13 mouse cellular contexts compared by ENCODE assay signal in genomic region chr19:5345297-5346131, GRCm38 (mm10). TPM values are rescaled to one million over a fixed set of nuclear protein-coding genes. Genes with fewer than 3 reads are reported as not detected.
A peak's percentile ranks its signal among the peaks of the same experiment; 100 is the strongest.
DNase-seq lines count a peak whose midpoint lies in the region; ATAC-seq and TF ChIP-seq lines count a peak whose summit lies in the region.
"Had no signal": no experiment of that assay in that cellular context is flagged by ENCODE, and none has a peak within 500 bp of the region (broad histone marks: within the 10 kb centered on the region; RNA-seq: fewer than 3 reads in every experiment).

No protein-coding gene starts in this region.

- H3K27ac ChIP-seq in kidney, postnatal 0 days: no peak overlapping the region
- H3K27ac ChIP-seq in kidney, embryonic 14.5 days (ENCODE audit: low read depth, low read length): no peak overlapping the region
- H3K27ac ChIP-seq: embryonic facial prominence, embryonic 15.5 days; stomach, embryonic 15.5 days had no signal

- intact Hi-C loops in heart, postnatal 36 days (cut with DNase I): loop anchor here (5.0 kb wide), 1 partner anchor 148 kb away; no protein-coding TSS in a partner anchor

- no peaks in the 10 kb centered on the region for H3K4me1 ChIP-seq in kidney, postnatal 0 days (replicated peaks; ENCODE audit: insufficient read depth, low read length)
- H3K4me1 ChIP-seq in kidney, embryonic 14.5 days (ENCODE audit: control insufficient read depth, insufficient read depth, low read length): no peaks in the 10 kb centered on the region

- no peak for ATAC-seq in kidney, postnatal 0 days (replicated peaks; ENCODE audit: low FRiP score, low read depth)
- no peak for ATAC-seq in kidney, embryonic 14.5 days (ENCODE audit: low FRiP score, low TSS enrichment)

- WGBS in kidney, postnatal 0 days: 58% methylated on average over 6 of the region's 6 CpGs
- 74% methylated on average over 6 of the region's 6 CpGs for WGBS in kidney, embryonic 14.5 days

- DNase-seq in kidney, postnatal 0 days (ENCODE audit: low spot score): peak; percentile 28
- DNase-seq in NIH3T3 (ENCODE audit: low read depth): peak; percentile 90
- DNase-seq in heart, adult 8-10 months (ENCODE audit: low spot score): peak; percentile 84
- DNase-seq in heart, postnatal 36 days: peak; percentile 34 to 53
- DNase-seq in urinary bladder, postnatal 36 days (ENCODE audit: low spot score in 2 of 2): no peak
- no peak for DNase-seq in cerebellum, adult 11 months
- DNase-seq: cerebellum, postnatal 25 days had no signal

- H3K9me3 ChIP-seq in kidney, postnatal 0 days (replicated peaks; ENCODE audit: low read length): no peaks in the 10 kb centered on the region
- no peaks in the 10 kb centered on the region for H3K9me3 ChIP-seq in kidney, embryonic 14.5 days (ENCODE audit: control insufficient read depth, low read length)
- H3K9me3 ChIP-seq: embryonic facial prominence, embryonic 15.5 days; stomach, embryonic 15.5 days had no signal

- no peaks in the 10 kb centered on the region for H3K27me3 ChIP-seq in kidney, postnatal 0 days (ENCODE audit: insufficient read depth, low read length)
- H3K27me3 ChIP-seq in kidney, embryonic 14.5 days (ENCODE audit: control insufficient read depth, insufficient read depth, low read length): no peaks in the 10 kb centered on the region; the same call in 1 of the 2 replicates
- H3K27me3 ChIP-seq: embryonic facial prominence, embryonic 15.5 days; stomach, embryonic 15.5 days had no signal

- no peak for TF ChIP-seq CTCF in kidney, postnatal 0 days (IDR thresholded peaks at IDR 0.05; ENCODE audit: low read depth)

- H3K4me2 ChIP-seq in kidney, postnatal 0 days (ENCODE audit: low read length): no peak overlapping the region
- H3K4me2 ChIP-seq in kidney, embryonic 14.5 days (replicated peaks; ENCODE audit: low read depth, low read length): no peak overlapping the region
- H3K4me2 ChIP-seq: embryonic facial prominence, embryonic 15.5 days; stomach, embryonic 15.5 days had no signal

- no peak overlapping the region for H3K4me3 ChIP-seq in kidney, postnatal 0 days (replicated peaks; ENCODE audit: low read depth, low read length)
- H3K4me3 ChIP-seq in kidney, embryonic 14.5 days (ENCODE audit: low read length): no peak overlapping the region
- H3K4me3 ChIP-seq: embryonic facial prominence, embryonic 15.5 days; stomach, embryonic 15.5 days had no signal

- no peak overlapping the region for H3K9ac ChIP-seq in kidney, postnatal 0 days (ENCODE audit: low read depth, low read length)
- no peak overlapping the region for H3K9ac ChIP-seq in kidney, embryonic 14.5 days (ENCODE audit: low read depth, low read length)
- H3K9ac ChIP-seq: embryonic facial prominence, embryonic 15.5 days; stomach, embryonic 15.5 days had no signal

- H3K36me3 ChIP-seq in kidney, postnatal 0 days (ENCODE audit: insufficient read depth, low read length): no peaks in the 10 kb centered on the region
- no peaks in the 10 kb centered on the region for H3K36me3 ChIP-seq in kidney, embryonic 14.5 days (ENCODE audit: control insufficient read depth, insufficient read depth, low read length)
- H3K36me3 ChIP-seq: embryonic facial prominence, embryonic 15.5 days; stomach, embryonic 15.5 days had no signal

RNA-seq across cellular contexts. Expression of gene Cst6, which starts 3.9 kb away (rescaled TPM):
- 0.29 and 1.5 TPM in 2 replicates for polyA plus RNA-seq in kidney, postnatal 0 days (2015; fragmentation: Nextera tagmentation; extraction: Ambion mirVana)
- 1.3 TPM in 1 of 2 replicates, not detected in the other for polyA plus RNA-seq in kidney, embryonic 14.5 days (2014; fragmentation: Nextera tagmentation; extraction: Ambion mirVana)
- 10 to 100 TPM; 17.0 to 27.2 (median 23.5) TPM for total RNA-seq in heart, adult 8-10 months (2022)
- total RNA-seq in heart, postnatal 36 days (2021): 10 to 100 TPM in 1 of 2 experiments, 1 to 10 TPM in 1; 9.5 to 10.2 TPM

RNA-seq across cellular contexts. Expression of gene Catsper1, which starts 10.0 kb away (rescaled TPM):
- polyA plus RNA-seq in kidney, postnatal 0 days (2015; fragmentation: Nextera tagmentation; extraction: Ambion mirVana): not detected in 2 replicates
- polyA plus RNA-seq in kidney, embryonic 14.5 days (2014; fragmentation: Nextera tagmentation; extraction: Ambion mirVana): not detected in 2 replicates
- not detected for total RNA-seq in heart, adult 8-10 months (2022)
- total RNA-seq in heart, postnatal 36 days (2021): not detected
- total RNA-seq: layer of hippocampus, adult 18-20 months; left cerebral cortex, postnatal 36 days had no signal
- polyA plus RNA-seq: embryonic facial prominence, embryonic 15.5 days; liver, embryonic 16.5 days; stomach, embryonic 15.5 days had no signal

RNA-seq across cellular contexts. Expression of gene Eif1ad, which starts 21.0 kb away (rescaled TPM):
- polyA plus RNA-seq in kidney, postnatal 0 days (2015; fragmentation: Nextera tagmentation; extraction: Ambion mirVana): 30.8 and 34.0 TPM in 2 replicates
- polyA plus RNA-seq in kidney, embryonic 14.5 days (2014; fragmentation: Nextera tagmentation; extraction: Ambion mirVana): 49.9 and 57.1 TPM in 2 replicates
- 10 to 100 TPM; 15.7 to 21.5 (median 19.6) TPM for total RNA-seq in heart, adult 8-10 months (2022)
- total RNA-seq in heart, postnatal 36 days (2021): 10 to 100 TPM; 16.5 to 17.7 TPM

RNA-seq across cellular contexts. Expression of gene Banf1, which starts 21.5 kb away (rescaled TPM):
- 344 and 363 TPM in 2 replicates for polyA plus RNA-seq in kidney, postnatal 0 days (2015; fragmentation: Nextera tagmentation; extraction: Ambion mirVana)
- 527 and 609 TPM in 2 replicates for polyA plus RNA-seq in kidney, embryonic 14.5 days (2014; fragmentation: Nextera tagmentation; extraction: Ambion mirVana)
- 100 to 1,000 TPM; 110 to 123 (median 117) TPM for total RNA-seq in heart, adult 8-10 months (2022)
- total RNA-seq in heart, postnatal 36 days (2021): 100 to 1,000 TPM; 126 to 142 TPM

RNA-seq across cellular contexts. Expression of gene Sart1, which starts 43.0 kb away (rescaled TPM):
- 56.1 and 57.8 TPM in 2 replicates for polyA plus RNA-seq in kidney, postnatal 0 days (2015; fragmentation: Nextera tagmentation; extraction: Ambion mirVana)
- polyA plus RNA-seq in kidney, embryonic 14.5 days (2014; fragmentation: Nextera tagmentation; extraction: Ambion mirVana): 74.2 and 80.6 TPM in 2 replicates
- total RNA-seq in heart, adult 8-10 months (2022): 10 to 100 TPM; 53.9 to 61.4 (median 59.2) TPM
- 10 to 100 TPM; 53.2 to 55.5 TPM for total RNA-seq in heart, postnatal 36 days (2021)

Comparison
In these comparisons a context has a peak if more than half of its experiments do, and no peak if none do; other contexts are left out.
1. DNase-seq: peak in kidney, postnatal 0 days (single experiment), NIH3T3 (single experiment), heart, adult 8-10 months (single experiment) and heart, postnatal 36 days (2 of 2); none in urinary bladder, postnatal 36 days (0 of 2) and cerebellum, adult 11 months (single experiment).